Mouse (Mus musculus) frontal cortex, postnatal 36 days (tissue): ENCODE measurements around the gene Cbln4.

Experiments
- DNase-seq, 2 experiments: peaks; one replicate each; pipeline ENCODE4 v3.0.0; 2022; ENCODE audit warnings: low spot score in 2 of 2

Cbln4 gene

GRCm38 (mm10) chr2:172043235-172043610 lies at the start of gene Cbln4:
Cbln4 (minus strand) TSS chr2:172043466.
- peak in 1 of 2 experiments; percentile 16 for DNase-seq

DNA sequence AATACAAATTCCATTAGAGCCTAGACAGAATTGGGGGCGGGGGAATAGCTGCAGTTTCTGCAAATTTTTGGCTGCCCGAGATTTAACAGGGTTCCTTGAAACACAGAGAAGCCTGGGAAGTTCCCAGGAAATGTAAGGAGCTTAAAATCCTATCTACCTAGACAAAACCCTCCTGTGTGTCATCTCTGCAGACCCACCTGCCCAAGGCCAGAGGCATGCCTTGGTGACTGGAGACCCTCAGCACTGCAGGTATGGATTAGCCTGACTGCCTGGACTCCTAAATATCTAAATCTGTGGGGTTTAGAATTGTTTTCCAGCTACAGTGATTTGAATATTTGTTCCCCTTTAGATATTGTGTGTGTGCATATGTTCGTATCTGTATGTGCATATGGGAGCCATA lies 35.3 kb upstream of the Cbln4 start:
- DNase-seq, result no peak

GRCm38 (mm10) chr2:172076295-172076694 lies 33.0 kb upstream of the Cbln4 start:
- peak in 1 of 2 experiments; percentile 1 for DNase-seq

DNA sequence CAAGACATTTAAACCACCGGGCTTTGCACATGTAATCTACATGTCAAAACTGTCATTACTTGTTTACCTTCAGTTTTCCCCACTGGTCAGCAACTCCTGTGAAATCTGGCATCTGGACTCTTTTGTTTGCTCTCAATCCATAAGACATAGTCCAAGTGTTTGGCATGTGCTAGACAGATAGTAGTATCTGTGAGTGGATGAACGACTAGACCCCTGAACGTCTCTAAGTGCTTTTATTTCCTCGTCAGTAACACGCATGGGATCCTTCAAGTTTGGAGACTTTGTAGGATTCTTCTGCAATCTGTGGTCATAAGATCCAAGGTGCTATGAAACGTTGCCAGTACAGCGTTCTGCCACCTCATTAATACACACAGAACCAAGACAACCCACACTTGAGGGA lies 19.6 kb upstream of the Cbln4 start:
- no peak for DNase-seq

- no peak for DNase-seq
These were observed 16.5 kb upstream of the Cbln4 start for GRCm38 (mm10) chr2:172059747-172060146.

DNA sequence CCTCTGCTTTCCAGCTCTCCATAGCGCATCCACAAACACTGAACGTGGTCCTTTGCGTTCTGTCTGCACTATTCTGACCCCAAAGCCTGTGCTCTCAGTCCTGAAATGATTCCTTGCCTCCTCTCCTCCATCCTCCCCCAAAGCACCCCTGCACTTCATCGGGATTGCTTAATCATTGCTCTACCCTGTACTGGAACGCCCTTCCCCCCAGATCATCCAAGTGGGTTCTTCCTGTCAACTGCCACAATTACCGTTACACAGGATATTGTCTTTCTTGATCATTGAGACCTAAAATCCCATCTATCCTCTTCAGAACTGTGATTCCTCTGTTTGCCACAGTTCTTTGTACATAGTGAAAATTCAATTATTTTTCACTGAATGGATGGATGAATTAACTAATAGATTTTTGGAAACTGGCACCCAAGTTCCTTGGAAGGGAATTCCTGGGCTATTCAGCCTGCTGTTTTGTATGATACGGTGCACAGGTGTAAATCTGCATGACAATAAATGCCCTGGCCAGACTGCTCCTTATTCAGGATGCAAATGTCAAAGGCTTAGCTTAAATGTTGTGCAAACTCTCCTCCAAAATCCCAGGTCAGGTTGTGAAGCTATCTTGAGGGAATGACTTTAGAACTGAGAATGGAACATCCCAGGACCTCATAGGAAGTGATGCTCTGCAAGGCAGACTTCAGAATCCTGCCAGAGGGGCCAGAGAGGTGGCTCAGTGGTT lies 15.8 kb upstream of the Cbln4 start:
- DNase-seq, result no peak

- DNase-seq, result no peak
These were observed 2.7 kb upstream of the Cbln4 start for GRCm38 (mm10) chr2:172046002-172046401.

GRCm38 (mm10) chr2:172042607-172043234 lies 545 bp downstream of the Cbln4 start:
- peak; percentile 17 to 25 for DNase-seq

- peak; percentile 66 to 75 for DNase-seq
These were observed 1.1 kb downstream of the Cbln4 start for GRCm38 (mm10) chr2:172042125-172042524.

DNA sequence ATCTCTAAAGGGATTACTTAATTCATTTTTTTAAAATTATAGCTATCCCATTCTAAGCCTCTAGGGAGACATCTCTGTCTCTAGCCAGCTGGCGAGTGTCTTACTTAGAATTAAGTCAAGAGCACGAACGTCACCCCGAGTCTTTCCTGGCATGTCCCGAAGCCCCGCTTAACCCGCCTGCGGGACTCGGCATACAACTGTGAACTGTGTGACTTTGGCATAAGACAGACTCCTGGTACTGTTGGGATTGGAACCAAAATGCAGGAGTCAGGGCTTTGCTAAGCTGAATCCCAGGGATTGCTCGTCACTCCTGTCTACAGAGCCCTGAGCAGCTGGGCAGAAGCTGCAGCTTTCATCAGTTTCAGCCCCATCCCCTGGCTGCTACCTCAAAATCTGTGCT lies 2.4 kb downstream of the Cbln4 start:
- DNase-seq, result peak; percentile 5 to 17

GRCm38 (mm10) chr2:172039601-172040000 lies 3.7 kb downstream of the Cbln4 start:
- DNase-seq, result no peak

DNA sequence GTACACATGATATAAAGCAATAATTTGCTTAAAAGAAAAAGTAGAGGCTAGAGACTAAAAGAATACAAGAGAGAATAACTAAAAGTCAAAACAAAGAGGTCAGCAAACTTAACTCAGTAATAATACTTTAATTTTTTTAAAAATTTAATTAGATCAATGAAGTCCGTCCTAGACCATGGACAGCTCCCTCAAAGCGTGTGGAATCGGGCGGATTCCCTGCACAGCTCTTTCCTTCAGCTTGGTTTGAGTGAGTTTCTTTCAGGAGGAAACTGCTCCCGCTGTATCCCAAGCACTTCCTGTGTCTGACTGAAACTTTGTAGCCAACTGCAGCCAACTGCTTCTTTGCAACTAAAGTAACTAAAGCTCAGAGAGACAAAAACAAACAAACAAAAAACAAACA lies 9.0 kb downstream of the Cbln4 start:
- no peak for DNase-seq

DNA sequence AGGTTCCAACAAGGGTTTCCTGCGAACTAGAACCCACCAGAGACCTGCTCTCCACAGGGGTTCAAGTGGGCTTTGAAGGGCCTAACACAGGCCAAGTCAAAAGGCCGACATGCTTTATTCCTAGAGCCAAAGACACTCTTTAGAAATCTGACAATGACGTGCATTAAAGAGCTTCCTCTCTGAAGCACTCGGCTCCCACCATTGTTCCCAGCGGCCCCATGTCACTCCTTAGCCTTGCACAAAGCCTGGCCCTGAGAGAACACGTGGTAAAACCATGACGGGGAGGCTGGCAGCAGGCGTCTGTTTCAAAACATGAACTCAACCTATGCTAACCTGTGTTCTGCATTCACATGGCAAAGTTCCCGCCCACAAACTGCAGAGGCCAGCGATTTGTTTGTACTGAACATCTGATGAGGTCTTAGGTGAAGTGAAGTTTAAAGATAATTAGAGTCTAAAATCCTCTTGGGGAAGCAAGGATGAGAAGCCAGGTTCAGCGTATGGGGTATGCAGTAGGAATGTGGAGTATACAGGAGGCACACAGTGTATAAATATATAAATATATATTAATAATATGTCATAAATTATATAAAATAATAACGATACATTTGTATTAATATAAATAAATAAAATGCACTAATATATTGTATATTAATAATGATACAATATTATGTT lies 17.7 kb downstream of the Cbln4 start:
- DNase-seq, result no peak

- no peak for DNase-seq
These were observed 36.5 kb downstream of the Cbln4 start for GRCm38 (mm10) chr2:172006726-172007125.

DNA sequence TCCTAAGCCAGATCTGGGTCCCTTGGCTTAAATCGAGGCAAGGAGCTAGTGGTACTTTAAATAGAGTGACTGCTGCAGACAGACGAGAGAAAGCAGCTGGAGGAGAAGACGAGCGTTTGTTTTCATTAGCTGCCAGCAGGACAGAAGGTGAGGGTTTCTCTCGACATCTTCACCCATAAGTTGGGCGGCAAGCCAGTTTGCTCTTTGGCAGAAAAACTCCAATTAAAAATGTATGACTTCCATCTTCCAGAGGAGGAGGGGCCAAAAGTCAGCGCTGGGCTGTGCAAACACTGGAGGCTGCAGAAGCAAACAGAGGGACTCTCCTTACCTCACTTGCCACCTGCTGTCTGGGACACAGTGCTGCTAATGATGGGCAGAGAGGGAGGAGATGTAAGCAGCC lies 37.3 kb downstream of the Cbln4 start:
- DNase-seq, result peak in 1 of 2 experiments; percentile 5

DNA sequence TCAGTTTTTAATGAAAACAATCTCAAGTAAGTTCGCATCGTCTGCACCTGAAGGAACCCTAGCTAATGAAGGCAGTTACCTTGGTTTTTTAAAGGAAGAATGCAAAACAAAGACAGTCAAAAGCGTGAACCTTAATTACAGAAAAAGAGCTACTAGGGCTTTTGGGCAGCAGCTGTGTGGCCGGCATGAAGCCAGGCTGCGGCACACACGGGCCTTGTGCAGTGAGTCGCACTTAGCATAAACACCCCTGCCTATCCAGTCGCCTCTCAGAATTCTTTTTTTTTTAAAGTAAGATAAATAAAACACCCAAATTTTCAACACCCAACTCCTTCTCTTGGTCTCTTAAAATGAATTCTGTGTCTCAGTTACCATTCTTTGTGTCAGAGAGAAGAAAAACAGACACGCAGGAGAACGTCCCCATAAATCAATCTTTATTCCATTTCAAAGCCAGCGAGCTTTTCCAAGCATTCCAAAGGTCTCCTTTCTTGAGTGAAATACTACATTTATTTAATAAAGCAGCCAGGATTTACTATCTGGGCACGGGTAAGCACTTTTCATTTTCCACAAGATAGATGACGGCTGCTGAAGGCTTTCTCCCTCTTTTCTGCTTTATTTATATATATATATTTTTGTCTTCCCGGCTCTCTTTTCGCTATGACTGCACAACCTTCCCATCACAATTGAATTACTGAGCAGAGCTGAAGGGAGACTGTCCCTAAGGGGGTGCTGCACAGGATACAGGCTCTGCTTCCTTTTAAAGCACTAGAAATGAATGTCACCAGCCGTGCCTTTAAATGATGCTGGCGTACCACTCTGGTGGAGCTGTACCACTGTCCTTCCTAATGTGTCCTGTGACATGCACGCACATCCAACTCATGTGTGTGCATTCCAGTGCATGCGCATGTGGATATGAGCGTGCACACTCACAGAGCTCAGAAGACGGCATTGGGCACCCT lies 39.0 kb downstream of the Cbln4 start:
- no peak for DNase-seq

- DNase-seq, result no peak
These were observed 46.1 kb downstream of the Cbln4 start for GRCm38 (mm10) chr2:171996979-171997686.

- no peak for DNase-seq
These were observed 48.4 kb downstream of the Cbln4 start for GRCm38 (mm10) chr2:171994861-171995260.

- DNase-seq, result no peak
These were observed 49.0 kb downstream of the Cbln4 start for GRCm38 (mm10) chr2:171994240-171994639.

DNA sequence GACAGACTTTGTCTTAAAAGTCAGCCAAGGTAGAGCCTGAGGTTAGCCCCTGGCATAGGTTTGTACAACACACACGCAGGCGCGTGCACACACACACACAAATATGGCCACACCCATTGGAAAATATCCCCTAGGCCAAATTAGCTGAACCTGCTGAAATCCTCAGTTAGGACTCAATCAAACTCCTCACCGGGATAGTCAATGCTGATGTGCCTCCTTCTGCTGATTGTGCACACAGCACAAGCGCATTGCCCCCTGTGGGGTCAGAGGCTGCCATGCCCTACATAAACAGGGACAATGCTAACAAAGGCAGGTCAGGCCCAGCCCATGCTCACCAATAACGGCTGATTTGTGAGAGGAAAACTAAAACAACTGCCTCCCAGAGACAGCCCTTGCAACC lies 56.6 kb downstream of the Cbln4 start:
- DNase-seq, result no peak
